Mouse (Mus musculus) MEL (cell line): ENCODE measurements around the gene C1rl. TPM values are rescaled to one million over a fixed set of nuclear protein-coding genes. Genes with fewer than 3 reads are reported as not detected.

Experiments used
- DNase-seq: peaks from one replicate; pipeline ENCODE4 v3.0.0; 2011; ENCODE audit warnings: low read depth, low spot score
- H3K27ac ChIP-seq: 2 replicates; pipeline ENCODE4 v1.5.1; 2012; ENCODE audit warnings: low read depth, mild to moderate bottlenecking, control low read depth, low read length, moderate library complexity; ENCODE audit not compliant: control insufficient read depth
- H3K27me3 ChIP-seq, 2 experiments: fragments of 150-350 bp in 1 of 2; sonication (generic) in 1 of 2; 2 replicates each; pipeline ENCODE4 v1.6.1; 2012; ENCODE audit warnings: low read length in 2 of 2, mild to moderate bottlenecking in 2 of 2, improper control_type of control experiment in 1 of 2, moderate library complexity in 1 of 2; ENCODE audit not compliant: insufficient read depth in 2 of 2, control insufficient read depth in 1 of 2
- H3K36me3 ChIP-seq, 2 experiments: 2 replicates each; pipeline ENCODE4 v1.6.1; 2012 to 2014; ENCODE audit warnings: low read length in 2 of 2, improper control_type of control experiment in 1 of 2, inconsistent platforms in 1 of 2, mild to moderate bottlenecking in 1 of 2; ENCODE audit not compliant: insufficient read depth in 2 of 2, control insufficient read depth in 1 of 2
- H3K4me1 ChIP-seq, 2 experiments: fragments of 150-350 bp in 1 of 2; sonication (generic) in 1 of 2; 2 replicates each; pipeline ENCODE4 v1.6.1; 2012; ENCODE audit warnings: low read length in 2 of 2, improper control_type of control experiment in 1 of 2, mild to moderate bottlenecking in 1 of 2; ENCODE audit not compliant: insufficient read depth in 2 of 2, control insufficient read depth in 1 of 2
- H3K4me3 ChIP-seq, 2 experiments: fragments of 150-350 bp in 1 of 2; sonication (generic) in 1 of 2; 2 replicates each; pipeline ENCODE4 v1.5.1; 2012; ENCODE audit warnings: low read depth in 2 of 2, low read length in 2 of 2, mild to moderate bottlenecking in 2 of 2, moderate library complexity in 2 of 2, control low read depth in 1 of 2, improper control_type of control experiment in 1 of 2; ENCODE audit not compliant: control insufficient read depth in 1 of 2, insufficient read depth in 1 of 2
- H3K79me2 ChIP-seq: 2 replicates; pipeline ENCODE4 v1.6.1; 2012; ENCODE audit warnings: mild to moderate bottlenecking, low read length, moderate library complexity; ENCODE audit not compliant: control insufficient read depth, poor library complexity, insufficient read depth
- H3K9ac ChIP-seq: 2 replicates; pipeline ENCODE4 v1.6.1; 2012; ENCODE audit warnings: low read depth, mild to moderate bottlenecking, control low read depth, low read length, moderate library complexity; ENCODE audit not compliant: control insufficient read depth, poor library complexity, severe bottlenecking
- H3K9me3 ChIP-seq: fragments of 150-350 bp; sonication (generic); replicated peaks from 2 replicates; pipeline ENCODE4 v1.6.1; 2012; ENCODE audit warnings: mild to moderate bottlenecking, low read length, improper control_type of control experiment, moderate library complexity; ENCODE audit not compliant: insufficient read depth
- CTCF ChIP-seq, 3 experiments: IDR thresholded peaks in 2 of 3; conservative IDR thresholded peaks in 1 of 3; 2 replicates each; pipeline ENCODE4 v1.5.1; 2011 to 2012; ENCODE audit warnings: low read length in 3 of 3, low read depth in 2 of 3, mild to moderate bottlenecking in 2 of 3, improper control_type of control experiment in 1 of 3, inconsistent platforms in 1 of 3, mixed read lengths in 1 of 3, moderate library complexity in 1 of 3; ENCODE audit not compliant: control insufficient read depth in 1 of 3, insufficient read depth in 1 of 3, poor library complexity in 1 of 3, severe bottlenecking in 1 of 3
- E2F4 ChIP-seq: IDR thresholded peaks from 2 replicates; pipeline ENCODE4 v1.6.1; 2011; ENCODE audit warnings: low read depth, low read length, improper control_type of control experiment, borderline replicate concordance
- ELF1 ChIP-seq: IDR thresholded peaks from 2 replicates; pipeline ENCODE4 v1.6.1; 2014; ENCODE audit warnings: low read depth, mild to moderate bottlenecking, inconsistent platforms, low read length, improper control_type of control experiment, moderate library complexity
- EP300 ChIP-seq, 2 experiments: IDR thresholded peaks; 2 replicates each; pipeline ENCODE4 v1.6.1; 2011; ENCODE audit warnings: improper control_type of control experiment in 2 of 2, low read length in 2 of 2, low read depth in 1 of 2, mild to moderate bottlenecking in 1 of 2
- GABPA ChIP-seq: IDR thresholded peaks from 2 replicates; pipeline ENCODE4 v1.6.1; 2012; ENCODE audit warnings: low read depth, mild to moderate bottlenecking, inconsistent platforms, low read length, improper control_type of control experiment, moderate library complexity
- GATA1 ChIP-seq: IDR thresholded peaks from 2 replicates; pipeline ENCODE4 v1.6.1; 2011; ENCODE audit warnings: low read depth, low read length, improper control_type of control experiment
- MAX ChIP-seq: IDR thresholded peaks from 2 replicates; pipeline ENCODE4 v1.6.1; 2011; ENCODE audit warnings: low read length, improper control_type of control experiment
- MAZ ChIP-seq: IDR thresholded peaks from 2 replicates; pipeline ENCODE4 v1.6.1; 2012; ENCODE audit warnings: low read depth, mild to moderate bottlenecking, inconsistent platforms, low read length, improper control_type of control experiment
- MXI1 ChIP-seq: IDR thresholded peaks from 2 replicates; pipeline ENCODE4 v1.6.1; 2011; ENCODE audit warnings: mild to moderate bottlenecking, low read depth, low read length, improper control_type of control experiment
- MYB ChIP-seq: IDR thresholded peaks from 2 replicates; pipeline ENCODE4 v1.6.1; 2011; ENCODE audit warnings: mild to moderate bottlenecking, low read depth, low read length, improper control_type of control experiment
- MYC ChIP-seq: IDR thresholded peaks from 2 replicates; pipeline ENCODE4 v1.6.1; 2011; ENCODE audit warnings: low read depth, mild to moderate bottlenecking, low read length, improper control_type of control experiment, moderate library complexity
- RCOR1 ChIP-seq: IDR thresholded peaks from 2 replicates; pipeline ENCODE4 v1.6.1; 2012; ENCODE audit warnings: low read depth, mild to moderate bottlenecking, inconsistent platforms, low read length, improper control_type of control experiment
- SIN3A ChIP-seq: IDR thresholded peaks from 2 replicates; pipeline ENCODE4 v1.6.1; 2012; ENCODE audit warnings: low read length, improper control_type of control experiment, inconsistent platforms
- SMC3 ChIP-seq: IDR thresholded peaks from 2 replicates; pipeline ENCODE4 v1.6.1; 2011; ENCODE audit warnings: low read depth, low read length, improper control_type of control experiment
- TCF12 ChIP-seq: IDR thresholded peaks from 2 replicates; pipeline ENCODE4 v1.6.1; 2014; ENCODE audit warnings: low read depth, mild to moderate bottlenecking, inconsistent platforms, low read length, improper control_type of control experiment, moderate library complexity
- UBTF ChIP-seq: IDR thresholded peaks from 2 replicates; pipeline ENCODE4 v1.6.1; 2012; ENCODE audit warnings: low read depth, mild to moderate bottlenecking, inconsistent platforms, low read length, improper control_type of control experiment, moderate library complexity, borderline replicate concordance; ENCODE audit not compliant: insufficient read depth
- polyA plus RNA-seq, 2 experiments: library from polyadenylated mRNA; stranded (reverse) in 1 of 2; unstranded in 1 of 2; fragments of >175 nt in 1 of 2; fragments of >200 nt in 1 of 2; gene quantifications; 2 replicates each; pipeline versions ENCODE4 v1.2.1 to v1.2.4; 2012; ENCODE audit warnings: low replicate concordance in 2 of 2, low read depth in 1 of 2; ENCODE audit not compliant: insufficient read length in 2 of 2, insufficient read depth in 1 of 2, missing spikeins in 1 of 2
- total RNA-seq: library from RNA; depleted of rRNA; stranded (reverse); fragments of 300-350 nt; gene quantifications from 2 replicates; pipeline ENCODE4 v1.2.3, GENCODE M21; 2012

Gene C1rl
- total and polyA plus RNA-seq, 3 experiments, result 1.2 to 2.6 TPM; not detected in 1

GRCm38 (mm10) chr6:124457827-124458226 is 35.1 kb upstream of the C1rl start:
- H3K36me3 ChIP-seq, result peaks cover 2 to 13% of the 10 kb centered on the region in 2 experiments; a peak in 3 of 4 replicates
- TF ChIP-seq ELF1 (no peak), SMC3 (no peak), GABPA (no peak), E2F4 (no peak), MAX (no peak), UBTF (no peak), TCF12 (no peak)
- no peak overlapping the region for H3K27ac ChIP-seq

GRCm38 (mm10) chr6:124458505-124458904 is 34.4 kb upstream of the C1rl start:
- H3K27ac ChIP-seq, result no peak overlapping the region
- H3K4me3 ChIP-seq, result no peak overlapping the region
- H3K9ac ChIP-seq, result no peak overlapping the region
- H3K79me2 ChIP-seq, result peaks cover 7% of the 10 kb centered on the region
- no peaks in the 10 kb centered on the region for H3K27me3 ChIP-seq
- TF ChIP-seq EP300 (IDR thresholded peaks at IDR 0.05; ENCODE audit: low read depth in 1 of 2, low read length in 2 of 2) (no peak), RCOR1 (no peak), SIN3A (no peak), MYC (no peak), TCF12 (no peak), MAZ (no peak), MAX (no peak), GATA1 (no peak), E2F4 (no peak), CTCF (IDR thresholded peaks at IDR 0.05 in 2 of 3, conservative IDR thresholded peaks at IDR 0.05 in 1 of 3; ENCODE audit: control insufficient read depth in 1 of 3, insufficient read depth in 1 of 3, low read depth in 2 of 3, low read length in 3 of 3, poor library complexity in 1 of 3, severe bottlenecking in 1 of 3) (no peak), GABPA (no peak), MXI1 (no peak), MYB (no peak)
- peaks cover 2 to 13% of the 10 kb centered on the region in 2 experiments; a peak in 3 of 4 replicates for H3K36me3 ChIP-seq
- DNase-seq, result no peak
- peaks cover 4 to 23% of the 10 kb centered on the region in 2 experiments for H3K4me1 ChIP-seq
- H3K9me3 ChIP-seq, result no peaks in the 10 kb centered on the region

More at GRCm38 (mm10) chr6:124457827-124458226, 35.1 kb upstream of the C1rl start:
- no peak for DNase-seq
- Histone ChIP-seq H3K4me1 (peaks cover 4 to 16% of the 10 kb centered on the region in 2 experiments), H3K79me2 (peaks cover under 1% of the 10 kb centered on the region; the same call in 1 of the 2 replicates), H3K9me3 (no peaks in the 10 kb centered on the region), H3K9ac (no peak overlapping the region), H3K27me3 (no peaks in the 10 kb centered on the region), H3K4me3 (no peak overlapping the region)
